Comparison of ENCODE assay signal across 8 mouse cellular contexts in genomic region chr15:27630601-27631383, GRCm38 (mm10). TPM values are rescaled to one million over a fixed set of nuclear protein-coding genes. Genes with fewer than 3 reads are reported as not detected.
DNase-seq lines count a peak whose midpoint lies in the region; ATAC-seq and TF ChIP-seq lines count a peak whose summit lies in the region.

TSS of gene Otulin (minus strand) at chr15:27630693.

- H3K27me3 ChIP-seq in ES-Bruce4 (ENCODE audit: control insufficient read depth, insufficient read depth, low read length, poor library complexity, severe bottlenecking) = no peaks in the 10 kb centered on the region
- H3K27me3 ChIP-seq in forebrain, embryonic 13.5 days = no peaks in the 10 kb centered on the region
- H3K27me3 ChIP-seq in liver, postnatal 0 days (ENCODE audit: insufficient read depth, low read length) = no peaks in the 10 kb centered on the region
- no peaks in the 10 kb centered on the region for H3K27me3 ChIP-seq in neural tube, embryonic 14.5 days (ENCODE audit: control insufficient read depth, insufficient read depth, low read length)

- no peaks in the 10 kb centered on the region for H3K9me3 ChIP-seq in ES-Bruce4 (replicated peaks; ENCODE audit: control insufficient read depth, insufficient read depth, low read length, poor library complexity, severe bottlenecking)
- no peaks in the 10 kb centered on the region for H3K9me3 ChIP-seq in forebrain, embryonic 13.5 days (replicated peaks)
- H3K9me3 ChIP-seq in liver, postnatal 0 days (ENCODE audit: low read length) = no peaks in the 10 kb centered on the region
- no peaks in the 10 kb centered on the region for H3K9me3 ChIP-seq in neural tube, embryonic 14.5 days (ENCODE audit: control insufficient read depth, low read length)

- intact Hi-C loops in heart, postnatal 10 days (cut with DNase I) = no loop called here

- WGBS in forebrain, embryonic 13.5 days = 9% methylated on average over 40 of the region's 56 CpGs
- 8% methylated on average over 56 of the region's 56 CpGs for WGBS in large intestine, adult 2 months
- WGBS in liver, postnatal 0 days (ENCODE audit: insufficient replicate concordance) = 7% methylated on average over 56 of the region's 56 CpGs
- WGBS in neural tube, embryonic 14.5 days = 5% methylated on average over 53 of the region's 56 CpGs

- TF ChIP-seq POLR2A in ES-Bruce4 (IDR thresholded peaks at IDR 0.05; ENCODE audit: insufficient read depth, low read length) = peak; percentile 92

- ATAC-seq in cerebellum, adult (ENCODE audit: insufficient number of reproducible peaks, low FRiP score, low TSS enrichment) = peak; percentile 89
- ATAC-seq in forebrain, embryonic 13.5 days = peak; percentile 98
- peak; percentile 95 for ATAC-seq in liver, postnatal 0 days
- peak; percentile 99 for ATAC-seq in neural tube, embryonic 14.5 days (ENCODE audit: low read depth)

- DNase-seq in heart, postnatal 10 days = peak; percentile 98 to 99
- peak; percentile 92 for DNase-seq in large intestine, adult 2 months (ENCODE audit: low read depth, low spot score)
- peak; percentile 99 for DNase-seq in liver, postnatal 0 days
- DNase-seq in testis, postnatal 10 days (ENCODE audit: low spot score) = peak; percentile 100

- no peaks in the 10 kb centered on the region for H3K4me1 ChIP-seq in ES-Bruce4 (ENCODE audit: control insufficient read depth, insufficient read depth, low read length)
- peaks cover 30% of the 10 kb centered on the region for H3K4me1 ChIP-seq in forebrain, embryonic 13.5 days
- H3K4me1 ChIP-seq in liver, postnatal 0 days (ENCODE audit: insufficient read depth) = peaks cover 39% of the 10 kb centered on the region
- peaks cover 15% of the 10 kb centered on the region for H3K4me1 ChIP-seq in neural tube, embryonic 14.5 days (ENCODE audit: control insufficient read depth, insufficient read depth, low read length)

- H3K4me3 ChIP-seq in ES-Bruce4 (ENCODE audit: low read depth, low read length) = peak within 1 kb of the TSS; percentile 83
- H3K4me3 ChIP-seq in forebrain, embryonic 13.5 days = peak within 1 kb of the TSS; percentile 83
- H3K4me3 ChIP-seq in liver, postnatal 0 days (ENCODE audit: low read depth, low read length) = peak within 1 kb of the TSS; percentile 86
- H3K4me3 ChIP-seq in neural tube, embryonic 14.5 days (ENCODE audit: low read depth, low read length) = peak within 1 kb of the TSS; percentile 91

- peak within 1 kb of the TSS; percentile 88 for H3K4me2 ChIP-seq in forebrain, embryonic 13.5 days
- H3K4me2 ChIP-seq in liver, postnatal 0 days (ENCODE audit: low read depth, low read length) = peak within 1 kb of the TSS; percentile 85
- peak within 1 kb of the TSS; percentile 86 for H3K4me2 ChIP-seq in neural tube, embryonic 14.5 days (ENCODE audit: low read depth, low read length)

- TF ChIP-seq CTCF in ES-Bruce4 (IDR thresholded peaks at IDR 0.05; ENCODE audit: low read depth, low read length) = no peak
- peak; percentile 24; the same call in 1 of the 2 replicates for TF ChIP-seq CTCF in liver, postnatal 0 days (IDR thresholded peaks at IDR 0.05; ENCODE audit: low read depth)

- no peaks in the 10 kb centered on the region; the same call in 1 of the 2 replicates for H3K36me3 ChIP-seq in ES-Bruce4 (ENCODE audit: control insufficient read depth, insufficient read depth, low read length, poor library complexity, severe bottlenecking)
- H3K36me3 ChIP-seq in forebrain, embryonic 13.5 days (ENCODE audit: poor library complexity, severe bottlenecking) = peaks cover 11% of the 10 kb centered on the region
- peaks cover 4% of the 10 kb centered on the region; the same call in 1 of the 2 replicates for H3K36me3 ChIP-seq in liver, postnatal 0 days (replicated peaks; ENCODE audit: insufficient read depth, low read length)
- H3K36me3 ChIP-seq in neural tube, embryonic 14.5 days (ENCODE audit: control insufficient read depth, insufficient read depth, low read length) = no peaks in the 10 kb centered on the region

- H3K9ac ChIP-seq in ES-Bruce4 (ENCODE audit: low read depth, poor library complexity, severe bottlenecking) = peak within 1 kb of the TSS; percentile 81
- H3K9ac ChIP-seq in forebrain, embryonic 13.5 days = peak within 1 kb of the TSS; percentile 80
- peak within 1 kb of the TSS; percentile 97 for H3K9ac ChIP-seq in liver, postnatal 0 days (replicated peaks)
- H3K9ac ChIP-seq in neural tube, embryonic 14.5 days (replicated peaks; ENCODE audit: low read depth, low read length) = peak within 1 kb of the TSS; percentile 76

- peak within 1 kb of the TSS; percentile 16; the same call in 1 of the 2 replicates for H3K27ac ChIP-seq in ES-Bruce4 (ENCODE audit: insufficient read depth, low read length)
- H3K27ac ChIP-seq in forebrain, embryonic 13.5 days = peak within 1 kb of the TSS; percentile 27; the same call in 1 of the 2 replicates
- peak within 1 kb of the TSS; percentile 89 for H3K27ac ChIP-seq in liver, postnatal 0 days (ENCODE audit: low read depth)
- H3K27ac ChIP-seq in neural tube, embryonic 14.5 days (ENCODE audit: low read depth, low read length) = peak within 1 kb of the TSS; percentile 55

- TF ChIP-seq EP300 in ES-Bruce4 (IDR thresholded peaks at IDR 0.05; ENCODE audit: insufficient read depth, low read depth, low read length) = peak; percentile 50; the same call in 1 of the 2 replicates
- TF ChIP-seq EP300 in liver, postnatal 0 days (IDR thresholded peaks at IDR 0.05; ENCODE audit: low read depth) = no peak

RNA-seq across cellular contexts. Expression of gene Otulin, which starts in this region (rescaled TPM):
- 17.1 and 17.3 TPM in 2 replicates for polyA plus RNA-seq in ES-Bruce4 (2011; ENCODE audit: insufficient read depth, insufficient read length, low read depth, missing spikeins)
- 26.3 and 29.2 TPM in 2 replicates for polyA plus RNA-seq in forebrain, embryonic 13.5 days (2015; fragmentation: Nextera tagmentation; extraction: Ambion mirVana)
- 10 to 100 TPM; 38.2 to 43.5 TPM for total RNA-seq in heart, postnatal 10 days (2021)
- polyA plus RNA-seq in large intestine, adult 2 months (2012; rRNA removed) = 21.7 and 23.7 TPM in 2 replicates
- polyA plus RNA-seq in liver, postnatal 0 days (2015; fragmentation: Nextera tagmentation; extraction: Ambion mirVana) = 20.8 and 23.5 TPM in 2 replicates
- polyA plus RNA-seq in neural tube, embryonic 14.5 days (2014; fragmentation: Nextera tagmentation; extraction: Ambion mirVana) = 29.5 and 32.7 TPM in 2 replicates

Comparison
In these comparisons a context has a peak if more than half of its experiments do, and no peak if none do; other contexts are left out.
1. Peak in every context shown above with its lines: DNase-seq, ATAC-seq, H3K4me3 ChIP-seq and H3K27ac ChIP-seq.
2. H3K27ac ChIP-seq: peak in every context shown above with its lines; median percentile 89 in liver, postnatal 0 days; 55 in neural tube, embryonic 14.5 days; 27 in forebrain, embryonic 13.5 days; 16 in ES-Bruce4.